Mouse (Mus musculus): ENCODE data around the gene Supt3. TPM values are rescaled to one million over a fixed set of nuclear protein-coding genes. Genes with fewer than 3 reads are reported as not detected.

The Supt3 gene
- total and polyA plus RNA-seq, 3 experiments = 4.7 to 16.0 (median 13.2) TPM

GRCm38 (mm10) chr17:45128611-45129010, 351.7 kb downstream of the Supt3 start:
- H3K9ac ChIP-seq (ENCODE audit: low read depth, low read length) = no peak overlapping the region
- no peak overlapping the region for H3K27ac ChIP-seq
- WGBS = 92% methylated on average over 4 of the region's 4 CpGs
- TF ChIP-seq CTCF (IDR thresholded peaks at IDR 0.05) = no peak
- no peak for TF ChIP-seq POLR2A (IDR thresholded peaks at IDR 0.05; ENCODE audit: insufficient read depth, low read depth, low read length)
- TF ChIP-seq EP300 (IDR thresholded peaks at IDR 0.05; ENCODE audit: insufficient read depth, low read depth, low read length) = no peak
- no peaks in the 10 kb centered on the region for H3K27me3 ChIP-seq (ENCODE audit: control insufficient read depth, insufficient read depth, low read length)
- DNase-seq = no peak
- intact Hi-C loops (cut with DNase I) = no loop called here
- H3K4me3 ChIP-seq = no peak overlapping the region
- no peaks in the 10 kb centered on the region for H3K4me1 ChIP-seq (ENCODE audit: control insufficient read depth, insufficient read depth, low read length)
- no peaks in the 10 kb centered on the region for H3K36me3 ChIP-seq (ENCODE audit: control insufficient read depth, insufficient read depth, low read length)
- H3K79me2 ChIP-seq (replicated peaks; ENCODE audit: control insufficient read depth, insufficient read depth, low read length) = no peaks in the 10 kb centered on the region

- 88% methylated on average over 10 of the region's 10 CpGs for WGBS
- no peak overlapping the region for H3K27ac ChIP-seq
- TF ChIP-seq POLR2A (IDR thresholded peaks at IDR 0.05; ENCODE audit: insufficient read depth, low read depth, low read length) (no peak), CTCF (IDR thresholded peaks at IDR 0.05) (no peak), EP300 (IDR thresholded peaks at IDR 0.05; ENCODE audit: insufficient read depth, low read depth, low read length) (no peak)
Measured at GRCm38 (mm10) chr17:45133501-45134400, 356.8 kb downstream of the Supt3 start.

GRCm38 (mm10) chr17:45136491-45136890, 359.5 kb downstream of the Supt3 start:
- no peaks in the 10 kb centered on the region for H3K36me3 ChIP-seq (ENCODE audit: control insufficient read depth, insufficient read depth, low read length)
- no peak overlapping the region for H3K27ac ChIP-seq
- H3K27me3 ChIP-seq (ENCODE audit: control insufficient read depth, insufficient read depth, low read length) = no peaks in the 10 kb centered on the region
- no peak for TF ChIP-seq CTCF (IDR thresholded peaks at IDR 0.05)
- no peak for TF ChIP-seq EP300 (IDR thresholded peaks at IDR 0.05; ENCODE audit: insufficient read depth, low read depth, low read length)
- TF ChIP-seq POLR2A (IDR thresholded peaks at IDR 0.05; ENCODE audit: insufficient read depth, low read depth, low read length) = no peak
- 85% methylated on average over 6 of the region's 6 CpGs for WGBS
- no peaks in the 10 kb centered on the region for H3K4me1 ChIP-seq (ENCODE audit: control insufficient read depth, insufficient read depth, low read length)
- H3K9ac ChIP-seq (ENCODE audit: low read depth, low read length) = no peak overlapping the region
- H3K79me2 ChIP-seq (replicated peaks; ENCODE audit: control insufficient read depth, insufficient read depth, low read length) = no peaks in the 10 kb centered on the region
- DNase-seq = no peak
- no peak overlapping the region for H3K4me3 ChIP-seq
- intact Hi-C loops (cut with DNase I) = no loop called here

More at GRCm38 (mm10) chr17:45133501-45134400, 356.8 kb downstream of the Supt3 start:
- H3K4me1 ChIP-seq (ENCODE audit: control insufficient read depth, insufficient read depth, low read length) = no peaks in the 10 kb centered on the region
- no peak overlapping the region for H3K4me3 ChIP-seq
- H3K27me3 ChIP-seq (ENCODE audit: control insufficient read depth, insufficient read depth, low read length) = no peaks in the 10 kb centered on the region
- DNase-seq = no peak
- no peak overlapping the region for H3K9ac ChIP-seq (ENCODE audit: low read depth, low read length)
- H3K79me2 ChIP-seq (replicated peaks; ENCODE audit: control insufficient read depth, insufficient read depth, low read length) = no peaks in the 10 kb centered on the region
- intact Hi-C loops (cut with DNase I) = no loop called here
- no peaks in the 10 kb centered on the region for H3K36me3 ChIP-seq (ENCODE audit: control insufficient read depth, insufficient read depth, low read length)

- no peak for TF ChIP-seq POLR2A (IDR thresholded peaks at IDR 0.05; ENCODE audit: insufficient read depth, low read depth, low read length)
- no peak for TF ChIP-seq CTCF (IDR thresholded peaks at IDR 0.05)
- TF ChIP-seq EP300 (IDR thresholded peaks at IDR 0.05; ENCODE audit: insufficient read depth, low read depth, low read length) = no peak
- intact Hi-C loops (cut with DNase I) = no loop called here
- 74% methylated on average over 6 of the region's 6 CpGs for WGBS
- Histone ChIP-seq H3K36me3 (ENCODE audit: control insufficient read depth, insufficient read depth, low read length) (no peaks in the 10 kb centered on the region), H3K27me3 (ENCODE audit: control insufficient read depth, insufficient read depth, low read length) (no peaks in the 10 kb centered on the region), H3K4me1 (ENCODE audit: control insufficient read depth, insufficient read depth, low read length) (no peaks in the 10 kb centered on the region), H3K4me3 (no peak overlapping the region), H3K9ac (ENCODE audit: low read depth, low read length) (no peak overlapping the region), H3K79me2 (replicated peaks; ENCODE audit: control insufficient read depth, insufficient read depth, low read length) (no peaks in the 10 kb centered on the region), H3K27ac (no peak overlapping the region)
- DNase-seq = no peak
Measured at GRCm38 (mm10) chr17:45143043-45143442, 366.1 kb downstream of the Supt3 start.

GRCm38 (mm10) chr17:45144656-45145055, 367.7 kb downstream of the Supt3 start:
- H3K27ac ChIP-seq = no peak overlapping the region
- H3K4me3 ChIP-seq = no peak overlapping the region
- H3K79me2 ChIP-seq (replicated peaks; ENCODE audit: control insufficient read depth, insufficient read depth, low read length) = no peaks in the 10 kb centered on the region
- no peaks in the 10 kb centered on the region for H3K36me3 ChIP-seq (ENCODE audit: control insufficient read depth, insufficient read depth, low read length)
- no peaks in the 10 kb centered on the region for H3K4me1 ChIP-seq (ENCODE audit: control insufficient read depth, insufficient read depth, low read length)
- WGBS = 88% methylated on average over 14 of the region's 14 CpGs
- no peak overlapping the region for H3K9ac ChIP-seq (ENCODE audit: low read depth, low read length)
- intact Hi-C loops (cut with DNase I) = no loop called here
- no peaks in the 10 kb centered on the region for H3K27me3 ChIP-seq (ENCODE audit: control insufficient read depth, insufficient read depth, low read length)
- TF ChIP-seq CTCF (IDR thresholded peaks at IDR 0.05) (no peak), EP300 (IDR thresholded peaks at IDR 0.05; ENCODE audit: insufficient read depth, low read depth, low read length) (no peak), POLR2A (IDR thresholded peaks at IDR 0.05; ENCODE audit: insufficient read depth, low read depth, low read length) (no peak)
- no peak for DNase-seq

- Histone ChIP-seq H3K27ac (no peak overlapping the region), H3K27me3 (ENCODE audit: control insufficient read depth, insufficient read depth, low read length) (no peaks in the 10 kb centered on the region), H3K4me1 (ENCODE audit: control insufficient read depth, insufficient read depth, low read length) (no peaks in the 10 kb centered on the region), H3K9ac (ENCODE audit: low read depth, low read length) (no peak overlapping the region), H3K36me3 (ENCODE audit: control insufficient read depth, insufficient read depth, low read length) (no peaks in the 10 kb centered on the region), H3K4me3 (no peak overlapping the region), H3K79me2 (replicated peaks; ENCODE audit: control insufficient read depth, insufficient read depth, low read length) (no peaks in the 10 kb centered on the region)
- intact Hi-C loops (cut with DNase I) = no loop called here
- TF ChIP-seq EP300 (IDR thresholded peaks at IDR 0.05; ENCODE audit: insufficient read depth, low read depth, low read length) (no peak), CTCF (IDR thresholded peaks at IDR 0.05) (no peak), POLR2A (IDR thresholded peaks at IDR 0.05; ENCODE audit: insufficient read depth, low read depth, low read length) (no peak)
- no peak for DNase-seq
- WGBS = 87% methylated on average over 17 of the region's 17 CpGs
Measured at GRCm38 (mm10) chr17:45151312-45151929, 374.5 kb downstream of the Supt3 start.
